Mouse (Mus musculus) B cell, adult (primary cell): ENCODE results near the gene P2ry10b. TPM values are rescaled to one million over a fixed set of nuclear protein-coding genes. Genes with fewer than 3 reads are reported as not detected.

ENCODE experiments used
- total RNA-seq: library from RNA; stranded (reverse); gene quantifications from 4 replicates; pipeline ENCODE4 v1.2.4, GENCODE M21; 2023; ENCODE audit not compliant: inconsistent age

Gene P2ry10b
- total RNA-seq: 33.3 to 37.6 TPM (median 35.4 TPM) in 4 replicates

GRCm38 (mm10) chrX:107148681-107149080, at the start of gene P2ry10b:
Gene P2ry10b, plus strand, starts transcription at chrX:107148927.

Other genes starting within 250 kb of the P2ry10b start
- gene Lpar4, start 228.3 kb upstream of the P2ry10b start, total RNA-seq: not detected in 4 replicates
- 237 to 268 TPM (median 261 TPM) in 4 replicates for gene P2ry10, start 60.4 kb upstream of the P2ry10b start, total RNA-seq
- 80.2 to 90.9 TPM (median 83.7 TPM) in 4 replicates for gene Gpr174, start 107.0 kb downstream of the P2ry10b start, total RNA-seq